Mouse (Mus musculus): ENCODE results near the gene Ptpru. TPM values are rescaled to one million over a fixed set of nuclear protein-coding genes. Genes with fewer than 3 reads are reported as not detected.

The Ptpru gene
- polyA plus RNA-seq, 1 experiment from 2014 or later = 5.0 TPM

GRCm38 (mm10) chr4:131781023-131781422 lies 57.1 kb downstream of the Ptpru start:
- 31% methylated on average over 3 of the region's 3 CpGs for WGBS (ENCODE audit: insufficient replicate concordance)
- ATAC-seq (ENCODE audit: low read depth) = no peak

GRCm38 (mm10) chr4:131778616-131779275 lies 59.3 kb downstream of the Ptpru start:
- no peak overlapping the region for H3K4me2 ChIP-seq (ENCODE audit: low read depth, low read length)

More at GRCm38 (mm10) chr4:131781023-131781422, 57.1 kb downstream of the Ptpru start:
- no peak overlapping the region for H3K4me2 ChIP-seq (ENCODE audit: low read depth, low read length)
- H3K9me3 ChIP-seq (replicated peaks; ENCODE audit: control insufficient read depth, low read length) = no peaks in the 10 kb centered on the region
- H3K4me3 ChIP-seq (ENCODE audit: low read depth, low read length) = no peak overlapping the region
- no peaks in the 10 kb centered on the region for H3K36me3 ChIP-seq (ENCODE audit: control insufficient read depth, insufficient read depth)
- H3K27me3 ChIP-seq (ENCODE audit: control insufficient read depth, insufficient read depth, low read depth, low read length) = no peaks in the 10 kb centered on the region
- no peak overlapping the region for H3K27ac ChIP-seq (ENCODE audit: low read length)
- H3K9ac ChIP-seq (ENCODE audit: low read depth, low read length) = no peak overlapping the region
- H3K4me1 ChIP-seq (ENCODE audit: control insufficient read depth, low read depth, low read length) = no peaks in the 10 kb centered on the region

GRCm38 (mm10) chr4:131771384-131771783 lies 66.7 kb downstream of the Ptpru start:
- ATAC-seq (ENCODE audit: low read depth) = no peak
- no peaks in the 10 kb centered on the region for H3K4me1 ChIP-seq (ENCODE audit: control insufficient read depth, low read depth, low read length)
- no peak overlapping the region for H3K4me2 ChIP-seq (ENCODE audit: low read depth, low read length)
- no peak overlapping the region for H3K9ac ChIP-seq (ENCODE audit: low read depth, low read length)
- WGBS (ENCODE audit: insufficient replicate concordance) = 63% methylated on average over 11 of the region's 11 CpGs
- H3K4me3 ChIP-seq (ENCODE audit: low read depth, low read length) = no peak overlapping the region
- no peak overlapping the region for H3K27ac ChIP-seq (ENCODE audit: low read length)
- H3K27me3 ChIP-seq (ENCODE audit: control insufficient read depth, insufficient read depth, low read depth, low read length) = no peaks in the 10 kb centered on the region
- H3K9me3 ChIP-seq (replicated peaks; ENCODE audit: control insufficient read depth, low read length) = no peaks in the 10 kb centered on the region
- H3K36me3 ChIP-seq (ENCODE audit: control insufficient read depth, insufficient read depth) = no peaks in the 10 kb centered on the region

More at GRCm38 (mm10) chr4:131778616-131779275, 59.3 kb downstream of the Ptpru start:
- ATAC-seq (ENCODE audit: low read depth) = no peak
- Histone ChIP-seq H3K9ac (ENCODE audit: low read depth, low read length) (no peak overlapping the region), H3K36me3 (ENCODE audit: control insufficient read depth, insufficient read depth) (no peaks in the 10 kb centered on the region), H3K4me1 (ENCODE audit: control insufficient read depth, low read depth, low read length) (no peaks in the 10 kb centered on the region), H3K27me3 (ENCODE audit: control insufficient read depth, insufficient read depth, low read depth, low read length) (no peaks in the 10 kb centered on the region), H3K4me3 (ENCODE audit: low read depth, low read length) (no peak overlapping the region), H3K27ac (ENCODE audit: low read length) (no peak overlapping the region), H3K9me3 (replicated peaks; ENCODE audit: control insufficient read depth, low read length) (no peaks in the 10 kb centered on the region)
- 71% methylated on average over 14 of the region's 14 CpGs for WGBS (ENCODE audit: insufficient replicate concordance)

DNA sequence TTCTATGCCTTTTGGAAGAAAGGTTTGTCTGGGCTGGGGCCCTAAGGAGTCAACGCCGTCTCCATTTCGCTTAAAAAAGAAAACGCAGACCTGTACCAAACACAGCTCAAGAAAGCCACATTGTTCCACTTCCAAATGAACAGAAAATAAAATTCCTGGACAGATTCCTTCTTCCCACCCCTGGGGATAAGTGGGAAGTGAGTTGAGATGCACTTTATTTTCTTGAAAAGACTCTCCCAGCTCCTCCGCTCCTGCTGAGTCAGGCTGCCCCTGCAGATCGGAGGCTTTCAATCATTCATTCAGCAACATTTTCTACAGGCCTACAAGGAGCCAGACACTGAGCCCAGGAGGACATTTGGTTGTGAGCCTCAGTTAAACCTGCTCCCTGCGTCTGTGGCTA lies 74.2 kb downstream of the Ptpru start:
- ATAC-seq (ENCODE audit: low read depth) = no peak

DNA sequence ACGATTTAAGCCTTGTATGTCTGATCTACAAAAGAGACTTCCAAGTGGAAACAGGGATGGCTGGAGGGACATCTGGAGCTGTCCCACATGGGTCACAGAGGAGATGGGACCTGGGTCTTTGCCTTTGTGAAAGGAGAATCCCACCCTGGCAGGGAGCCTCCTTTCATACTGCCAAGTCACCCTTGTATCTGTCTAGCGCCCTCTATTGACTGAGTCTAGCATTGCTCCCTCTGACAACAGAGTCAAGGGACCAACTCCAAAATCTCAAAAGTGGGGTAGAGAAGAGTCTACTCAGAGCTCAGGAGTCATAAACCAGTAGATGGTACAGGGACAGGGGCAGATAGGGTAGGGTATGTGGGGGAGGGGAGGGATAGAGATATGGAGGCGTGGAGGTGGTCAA lies 74.6 kb downstream of the Ptpru start:
- Histone ChIP-seq H3K27me3 (ENCODE audit: control insufficient read depth, insufficient read depth, low read depth, low read length) (no peaks in the 10 kb centered on the region), H3K4me2 (ENCODE audit: low read depth, low read length) (no peak overlapping the region), H3K36me3 (ENCODE audit: control insufficient read depth, insufficient read depth) (no peaks in the 10 kb centered on the region), H3K4me3 (ENCODE audit: low read depth, low read length) (no peak overlapping the region), H3K4me1 (ENCODE audit: control insufficient read depth, low read depth, low read length) (no peaks in the 10 kb centered on the region), H3K9ac (ENCODE audit: low read depth, low read length) (no peak overlapping the region), H3K27ac (ENCODE audit: low read length) (no peak overlapping the region), H3K9me3 (replicated peaks; ENCODE audit: control insufficient read depth, low read length) (no peaks in the 10 kb centered on the region)
- 46% methylated on average over 3 of the region's 3 CpGs for WGBS (ENCODE audit: insufficient replicate concordance)
- ATAC-seq (ENCODE audit: low read depth) = no peak

More for the DNA sequence above, 74.2 kb downstream of the Ptpru start:
- Histone ChIP-seq H3K9ac (ENCODE audit: low read depth, low read length) (no peak overlapping the region), H3K36me3 (ENCODE audit: control insufficient read depth, insufficient read depth) (no peaks in the 10 kb centered on the region), H3K9me3 (replicated peaks; ENCODE audit: control insufficient read depth, low read length) (no peaks in the 10 kb centered on the region), H3K4me3 (ENCODE audit: low read depth, low read length) (no peak overlapping the region), H3K27me3 (ENCODE audit: control insufficient read depth, insufficient read depth, low read depth, low read length) (no peaks in the 10 kb centered on the region), H3K4me1 (ENCODE audit: control insufficient read depth, low read depth, low read length) (no peaks in the 10 kb centered on the region), H3K4me2 (ENCODE audit: low read depth, low read length) (no peak overlapping the region), H3K27ac (ENCODE audit: low read length) (no peak overlapping the region)
- WGBS (ENCODE audit: insufficient replicate concordance) = 77% methylated on average over 7 of the region's 7 CpGs

- H3K9me3 ChIP-seq (replicated peaks; ENCODE audit: control insufficient read depth, low read length) = no peaks in the 10 kb centered on the region
- no peak overlapping the region for H3K4me3 ChIP-seq (ENCODE audit: low read depth, low read length)
- ATAC-seq (ENCODE audit: low read depth) = no peak
- no peaks in the 10 kb centered on the region for H3K4me1 ChIP-seq (ENCODE audit: control insufficient read depth, low read depth, low read length)
- H3K27ac ChIP-seq (ENCODE audit: low read length) = no peak overlapping the region
- 57% methylated on average over 8 of the region's 8 CpGs for WGBS (ENCODE audit: insufficient replicate concordance)
- no peaks in the 10 kb centered on the region for H3K36me3 ChIP-seq (ENCODE audit: control insufficient read depth, insufficient read depth)
- H3K4me2 ChIP-seq (ENCODE audit: low read depth, low read length) = no peak overlapping the region
- no peak overlapping the region for H3K9ac ChIP-seq (ENCODE audit: low read depth, low read length)
- H3K27me3 ChIP-seq (ENCODE audit: control insufficient read depth, insufficient read depth, low read depth, low read length) = no peaks in the 10 kb centered on the region
Observed at GRCm38 (mm10) chr4:131762211-131762784, 75.8 kb downstream of the Ptpru start.

DNA sequence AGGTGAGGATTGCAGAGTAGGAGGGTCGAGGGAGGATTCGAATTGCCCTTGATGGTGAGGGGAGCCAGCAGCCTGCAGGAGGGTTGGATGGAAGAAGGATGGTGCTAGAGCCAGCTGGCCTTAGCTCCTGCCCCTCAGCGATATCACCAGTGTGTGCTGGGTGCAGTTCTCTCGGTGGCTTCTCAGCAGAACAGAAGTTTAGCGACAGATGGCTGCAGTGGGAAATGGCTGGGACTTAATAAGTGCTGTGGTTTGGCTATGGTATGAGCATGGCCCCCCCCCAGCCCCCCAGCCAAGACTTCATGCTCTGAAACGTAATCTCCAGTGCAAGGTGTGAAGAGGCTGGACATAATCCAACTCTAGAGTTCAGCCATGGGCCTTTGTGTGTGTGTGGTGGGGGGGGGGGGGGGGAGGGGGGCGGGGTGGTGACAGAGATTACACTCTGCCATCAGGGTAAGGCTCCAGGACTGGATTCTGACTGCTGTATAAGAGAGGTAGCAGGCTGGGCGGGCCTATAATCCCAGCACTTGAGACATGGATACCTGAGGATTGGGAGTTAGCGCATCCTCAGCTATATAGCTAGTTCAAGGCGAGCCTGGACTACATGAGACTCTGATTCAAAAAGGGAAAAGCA lies 85.8 kb downstream of the Ptpru start:
- Histone ChIP-seq H3K27ac (ENCODE audit: low read length) (no peak overlapping the region), H3K4me2 (ENCODE audit: low read depth, low read length) (no peak overlapping the region), H3K9ac (ENCODE audit: low read depth, low read length) (no peak overlapping the region), H3K27me3 (ENCODE audit: control insufficient read depth, insufficient read depth, low read depth, low read length) (no peaks in the 10 kb centered on the region), H3K36me3 (ENCODE audit: control insufficient read depth, insufficient read depth) (no peaks in the 10 kb centered on the region), H3K4me3 (ENCODE audit: low read depth, low read length) (no peak overlapping the region), H3K9me3 (replicated peaks; ENCODE audit: control insufficient read depth, low read length) (no peaks in the 10 kb centered on the region), H3K4me1 (ENCODE audit: control insufficient read depth, low read depth, low read length) (no peaks in the 10 kb centered on the region)
- ATAC-seq (ENCODE audit: low read depth) = no peak
- 42% methylated on average over 9 of the region's 10 CpGs for WGBS (ENCODE audit: insufficient replicate concordance)

GRCm38 (mm10) chr4:131751561-131751960 lies 86.5 kb downstream of the Ptpru start:
- H3K9me3 ChIP-seq (replicated peaks; ENCODE audit: control insufficient read depth, low read length) = no peaks in the 10 kb centered on the region
- no peaks in the 10 kb centered on the region for H3K27me3 ChIP-seq (ENCODE audit: control insufficient read depth, insufficient read depth, low read depth, low read length)
- no peaks in the 10 kb centered on the region for H3K4me1 ChIP-seq (ENCODE audit: control insufficient read depth, low read depth, low read length)
- H3K4me2 ChIP-seq (ENCODE audit: low read depth, low read length) = no peak overlapping the region
- WGBS (ENCODE audit: insufficient replicate concordance) = 56% methylated on average over 7 of the region's 7 CpGs
- H3K9ac ChIP-seq (ENCODE audit: low read depth, low read length) = no peak overlapping the region
- no peak for ATAC-seq (ENCODE audit: low read depth)
- no peaks in the 10 kb centered on the region for H3K36me3 ChIP-seq (ENCODE audit: control insufficient read depth, insufficient read depth)
- no peak overlapping the region for H3K4me3 ChIP-seq (ENCODE audit: low read depth, low read length)
- no peak overlapping the region for H3K27ac ChIP-seq (ENCODE audit: low read length)

DNA sequence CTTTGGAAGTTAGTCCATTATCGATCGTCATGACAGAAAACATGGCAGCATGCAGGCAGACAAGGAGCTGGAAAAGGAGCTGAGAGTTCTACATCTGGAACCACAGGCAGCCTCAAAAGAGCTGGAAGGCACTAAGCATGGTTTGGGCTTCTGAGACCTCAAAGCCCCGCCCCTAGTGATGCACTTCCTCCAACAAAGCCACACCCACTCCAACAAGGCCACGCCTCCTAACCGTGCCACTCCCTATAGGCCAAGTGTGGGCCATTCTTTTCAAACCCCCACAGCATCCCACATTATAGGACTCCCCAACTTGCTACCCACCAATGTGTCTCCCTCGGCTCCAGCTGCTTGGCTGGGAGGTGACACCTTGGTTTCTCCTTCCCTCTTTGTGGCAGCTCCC lies 88.3 kb downstream of the Ptpru start:
- Histone ChIP-seq H3K4me3 (ENCODE audit: low read depth, low read length) (no peak overlapping the region), H3K4me1 (ENCODE audit: control insufficient read depth, low read depth, low read length) (no peaks in the 10 kb centered on the region), H3K27ac (ENCODE audit: low read length) (no peak overlapping the region), H3K4me2 (ENCODE audit: low read depth, low read length) (no peak overlapping the region), H3K9ac (ENCODE audit: low read depth, low read length) (no peak overlapping the region), H3K27me3 (ENCODE audit: control insufficient read depth, insufficient read depth, low read depth, low read length) (no peaks in the 10 kb centered on the region), H3K36me3 (ENCODE audit: control insufficient read depth, insufficient read depth) (no peaks in the 10 kb centered on the region), H3K9me3 (replicated peaks; ENCODE audit: control insufficient read depth, low read length) (no peaks in the 10 kb centered on the region)
- 61% methylated on average over 6 of the region's 6 CpGs for WGBS (ENCODE audit: insufficient replicate concordance)
- ATAC-seq (ENCODE audit: low read depth) = no peak
